Mouse (Mus musculus): ENCODE data around the gene Slc12a7.

Gene Slc12a7

GRCm38 (mm10) chr13:73757362-73757761 is 24.5 kb downstream of the Slc12a7 start:
- ATAC-seq (ENCODE audit: insufficient number of reproducible peaks, low FRiP score, low TSS enrichment) = no peak

GRCm38 (mm10) chr13:73759596-73759995 is 26.7 kb downstream of the Slc12a7 start:
- no peak for ATAC-seq (ENCODE audit: insufficient number of reproducible peaks, low FRiP score, low TSS enrichment)

DNA sequence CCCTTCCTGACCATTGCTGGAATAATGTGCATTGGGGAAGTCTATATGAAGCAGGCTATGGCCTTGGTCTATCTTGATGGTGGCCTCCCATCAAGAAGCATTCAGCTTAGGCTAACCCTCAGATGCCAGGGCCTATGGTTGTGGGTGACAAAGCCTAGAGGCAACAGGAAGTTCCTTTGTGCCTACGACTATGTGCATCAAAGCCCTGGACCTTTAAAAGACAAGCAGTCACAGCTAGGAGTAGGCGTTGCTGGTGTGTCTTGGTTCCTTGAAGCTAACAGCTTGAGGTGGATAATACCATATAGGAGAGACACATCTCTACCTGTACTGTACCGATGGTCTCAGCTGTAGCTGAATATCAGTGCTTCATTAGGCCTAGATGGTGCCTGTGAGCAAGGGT is 27.2 kb downstream of the Slc12a7 start:
- ATAC-seq (ENCODE audit: insufficient number of reproducible peaks, low FRiP score, low TSS enrichment) = no peak

DNA sequence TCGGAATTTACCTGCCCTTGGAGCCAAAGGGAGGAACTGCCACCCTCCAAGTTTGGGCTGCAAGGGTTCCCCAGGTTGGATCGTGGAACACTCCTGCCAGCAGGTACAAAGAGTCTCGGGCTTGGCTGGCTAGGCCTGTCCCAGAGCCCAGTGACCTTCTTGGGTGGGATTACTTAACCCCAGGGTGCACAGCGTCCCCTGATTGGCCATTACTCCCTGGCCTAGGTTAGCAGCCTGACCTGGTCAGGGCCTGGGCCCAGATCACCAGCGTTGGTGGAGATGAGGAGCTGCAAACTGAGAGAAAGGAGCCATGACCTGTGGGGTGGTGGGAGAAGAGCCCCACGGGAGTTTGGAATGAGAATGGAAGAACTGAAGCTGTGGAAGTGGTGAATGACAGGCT is 30.0 kb downstream of the Slc12a7 start:
- no peak for ATAC-seq (ENCODE audit: insufficient number of reproducible peaks, low FRiP score, low TSS enrichment)

GRCm38 (mm10) chr13:73763439-73764255 is 30.8 kb downstream of the Slc12a7 start:
- no peak for ATAC-seq (ENCODE audit: insufficient number of reproducible peaks, low FRiP score, low TSS enrichment)

- no peak for ATAC-seq (ENCODE audit: insufficient number of reproducible peaks, low FRiP score, low TSS enrichment)
Observed at GRCm38 (mm10) chr13:73764256-73764775, 31.4 kb downstream of the Slc12a7 start.

DNA sequence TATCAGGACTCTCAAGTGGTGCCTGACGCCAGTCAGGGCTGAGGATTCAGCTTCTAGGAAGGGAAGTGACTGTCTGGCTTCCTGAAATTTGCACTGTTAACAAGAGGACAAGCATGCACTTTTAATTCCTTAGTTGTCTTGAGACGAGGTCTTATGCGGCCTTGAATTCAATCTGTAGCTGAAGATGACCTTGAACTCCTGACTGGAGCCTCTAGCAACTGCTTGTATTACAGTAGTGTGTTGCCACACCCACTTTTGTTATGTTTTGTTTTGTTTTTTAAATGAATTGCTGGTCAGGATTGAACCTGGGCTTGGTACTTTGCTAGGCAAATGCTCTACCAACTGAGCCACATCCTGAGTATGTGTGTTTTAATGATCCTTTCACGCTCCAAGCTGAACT is 32.5 kb downstream of the Slc12a7 start:
- ATAC-seq (ENCODE audit: insufficient number of reproducible peaks, low FRiP score, low TSS enrichment) = no peak

DNA sequence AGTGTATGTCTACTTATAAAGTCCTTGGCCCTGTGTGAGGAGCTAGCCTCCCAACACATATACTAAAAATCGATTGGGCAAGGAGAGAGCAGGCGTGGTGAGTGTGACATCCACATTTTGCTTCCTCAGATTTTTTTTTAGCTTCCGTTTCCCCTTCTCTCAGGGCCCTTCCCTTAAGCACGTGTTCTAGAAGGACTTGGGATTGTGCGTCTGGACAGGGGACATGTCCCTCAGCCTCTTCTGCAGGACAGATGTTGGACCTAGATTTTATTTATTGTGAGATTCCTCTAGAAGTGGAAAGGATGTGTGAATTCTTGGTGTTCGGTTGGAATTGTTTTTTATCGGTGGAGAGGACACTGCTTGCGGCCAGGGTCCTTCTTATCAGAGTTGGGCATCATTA is 34.3 kb downstream of the Slc12a7 start:
- ATAC-seq (ENCODE audit: insufficient number of reproducible peaks, low FRiP score, low TSS enrichment) = no peak

GRCm38 (mm10) chr13:73767754-73768153 is 34.9 kb downstream of the Slc12a7 start:
- no peak for ATAC-seq (ENCODE audit: insufficient number of reproducible peaks, low FRiP score, low TSS enrichment)

- ATAC-seq (ENCODE audit: insufficient number of reproducible peaks, low FRiP score, low TSS enrichment) = no peak
Observed at GRCm38 (mm10) chr13:73768311-73768710, 35.4 kb downstream of the Slc12a7 start.

- ATAC-seq (ENCODE audit: insufficient number of reproducible peaks, low FRiP score, low TSS enrichment) = no peak
Observed at GRCm38 (mm10) chr13:73769916-73770682, 37.2 kb downstream of the Slc12a7 start.

DNA sequence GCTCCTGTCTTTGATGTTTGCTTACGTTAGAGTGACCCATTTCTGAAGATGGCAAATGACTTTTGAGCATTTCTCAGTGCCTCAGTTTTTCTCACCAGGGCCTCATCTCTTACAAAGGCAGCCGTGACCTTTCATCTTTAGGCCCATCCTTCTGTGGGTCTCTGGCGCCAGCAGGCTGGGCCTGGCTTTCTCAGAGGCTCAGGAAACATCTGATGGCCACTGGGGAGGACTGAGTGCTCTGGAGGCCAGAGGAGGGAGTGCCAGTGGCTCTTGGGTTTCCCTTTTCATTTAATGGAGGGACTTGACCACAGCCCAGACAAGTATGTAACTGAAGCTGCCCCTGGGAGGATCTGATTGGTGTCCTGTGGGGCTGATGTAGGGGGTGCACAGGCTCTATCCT is 38.2 kb downstream of the Slc12a7 start:
- no peak for ATAC-seq (ENCODE audit: insufficient number of reproducible peaks, low FRiP score, low TSS enrichment)

- no peak for ATAC-seq (ENCODE audit: insufficient number of reproducible peaks, low FRiP score, low TSS enrichment)
Observed at GRCm38 (mm10) chr13:73772655-73773054, 39.8 kb downstream of the Slc12a7 start.

DNA sequence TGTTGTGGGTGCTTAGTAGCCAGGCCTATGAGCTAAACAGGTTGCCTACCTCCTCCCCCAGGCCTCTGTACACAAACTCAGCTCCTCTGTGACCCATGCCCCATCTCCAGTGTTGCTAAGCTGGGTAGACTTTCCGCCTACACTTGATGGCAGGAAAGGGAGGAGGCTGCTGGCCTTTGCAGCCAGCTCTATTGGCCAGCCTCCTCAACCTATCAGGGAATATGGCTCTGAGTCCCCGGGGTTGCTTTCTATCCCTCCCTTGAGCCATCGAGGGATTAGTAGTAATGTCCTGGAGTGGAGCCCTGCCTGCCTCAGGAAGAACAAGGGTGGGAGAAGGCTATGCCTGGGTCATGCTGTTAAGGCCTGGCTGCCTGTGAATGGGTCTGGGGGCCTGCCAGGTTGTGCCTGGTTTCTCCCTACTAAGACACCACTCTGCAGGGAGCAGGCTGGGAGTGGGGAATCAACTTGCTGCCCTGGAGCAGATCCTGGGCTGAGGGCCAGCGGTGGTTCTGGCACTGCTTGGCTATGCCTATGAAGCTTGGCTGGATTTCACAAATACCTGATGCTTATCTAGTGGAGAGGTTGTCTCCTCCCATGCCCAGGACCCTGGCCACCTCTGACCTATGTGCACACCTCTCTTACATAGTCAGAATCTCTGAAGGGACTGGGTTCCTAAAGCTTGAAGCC is 40.8 kb downstream of the Slc12a7 start:
- ATAC-seq (ENCODE audit: insufficient number of reproducible peaks, low FRiP score, low TSS enrichment) = no peak

DNA sequence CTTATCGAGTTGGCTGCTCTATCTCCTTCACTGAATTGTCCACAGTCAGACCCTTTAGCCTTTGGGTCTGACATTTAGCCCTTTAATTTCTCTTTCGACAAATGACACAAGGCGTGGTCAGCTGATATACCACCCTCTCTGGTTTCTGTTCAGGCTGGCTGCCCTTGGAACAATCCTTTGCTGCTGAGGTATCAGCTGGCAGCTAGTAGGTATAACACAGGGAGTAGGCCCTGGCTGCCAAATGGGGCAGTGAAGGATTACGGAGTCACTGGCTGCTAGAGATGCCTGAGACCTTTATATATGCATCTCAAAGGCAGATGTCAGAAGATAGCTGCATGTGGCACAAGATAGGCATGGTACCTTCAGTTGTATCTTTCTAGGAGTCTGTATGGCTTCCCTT is 42.9 kb downstream of the Slc12a7 start:
- ATAC-seq (ENCODE audit: insufficient number of reproducible peaks, low FRiP score, low TSS enrichment) = no peak

DNA sequence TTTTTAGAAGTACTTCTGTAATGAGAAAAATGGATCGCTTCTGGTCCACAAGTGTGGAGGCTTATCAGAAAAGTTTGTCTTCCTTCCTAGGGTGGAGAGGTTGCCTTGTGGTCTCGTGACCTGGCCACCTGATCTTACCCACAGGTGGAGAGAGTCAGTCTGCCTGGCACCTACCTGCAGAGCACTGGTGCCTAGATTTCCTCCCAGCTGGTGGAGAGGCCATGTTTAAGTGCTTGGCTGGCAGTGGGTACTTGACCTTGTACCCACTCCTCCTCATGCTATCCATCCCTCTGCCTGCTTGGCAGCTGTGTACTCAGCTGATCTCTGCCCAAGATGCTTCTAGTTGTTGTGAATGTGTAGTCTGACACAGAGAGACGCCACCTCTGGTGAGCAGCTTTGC is 44.7 kb downstream of the Slc12a7 start:
- ATAC-seq (ENCODE audit: insufficient number of reproducible peaks, low FRiP score, low TSS enrichment) = no peak

GRCm38 (mm10) chr13:73782486-73782885 is 49.6 kb downstream of the Slc12a7 start:
- ATAC-seq (ENCODE audit: insufficient number of reproducible peaks, low FRiP score, low TSS enrichment) = no peak

DNA sequence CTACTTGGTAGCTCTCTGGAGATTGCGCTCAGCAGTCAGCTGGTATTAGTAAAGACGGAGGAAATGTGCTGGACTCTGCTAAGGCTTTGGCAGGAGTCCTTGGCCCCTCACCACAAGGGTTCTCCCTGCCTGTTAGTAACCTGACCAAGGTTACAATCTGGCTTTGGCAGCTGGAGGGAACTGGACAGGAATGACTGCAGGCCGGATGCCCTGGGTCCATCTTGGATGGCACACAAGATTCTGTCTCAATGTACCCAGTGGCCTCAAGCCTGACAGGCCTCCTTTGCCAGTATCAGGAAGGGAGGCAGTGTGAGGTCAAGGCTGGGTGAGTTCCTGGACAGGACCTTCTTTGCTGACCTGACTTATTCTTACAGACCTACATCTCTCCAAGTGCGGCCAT is 59.3 kb downstream of the Slc12a7 start:
- no peak for ATAC-seq (ENCODE audit: insufficient number of reproducible peaks, low FRiP score, low TSS enrichment)

DNA sequence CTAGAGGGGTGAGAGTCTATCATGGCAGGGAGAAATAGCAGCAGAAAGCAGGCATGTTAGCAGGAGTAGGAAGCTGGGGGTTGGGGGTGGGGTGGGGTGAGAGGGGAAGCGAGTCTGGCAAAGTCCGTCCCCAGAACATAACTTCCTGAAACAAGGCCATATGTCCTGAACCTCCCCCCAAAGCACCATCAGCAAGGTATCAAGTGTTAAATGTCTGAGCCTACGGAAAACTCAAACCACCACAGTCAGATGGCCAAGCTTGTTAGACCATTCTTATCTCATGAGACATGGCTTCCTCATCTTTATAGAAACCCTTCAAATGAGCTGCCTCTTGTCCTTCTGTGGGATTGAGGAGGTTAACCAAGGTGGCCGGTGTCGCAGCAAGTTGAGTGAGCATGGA is 60.3 kb downstream of the Slc12a7 start:
- no peak for ATAC-seq (ENCODE audit: insufficient number of reproducible peaks, low FRiP score, low TSS enrichment)

DNA sequence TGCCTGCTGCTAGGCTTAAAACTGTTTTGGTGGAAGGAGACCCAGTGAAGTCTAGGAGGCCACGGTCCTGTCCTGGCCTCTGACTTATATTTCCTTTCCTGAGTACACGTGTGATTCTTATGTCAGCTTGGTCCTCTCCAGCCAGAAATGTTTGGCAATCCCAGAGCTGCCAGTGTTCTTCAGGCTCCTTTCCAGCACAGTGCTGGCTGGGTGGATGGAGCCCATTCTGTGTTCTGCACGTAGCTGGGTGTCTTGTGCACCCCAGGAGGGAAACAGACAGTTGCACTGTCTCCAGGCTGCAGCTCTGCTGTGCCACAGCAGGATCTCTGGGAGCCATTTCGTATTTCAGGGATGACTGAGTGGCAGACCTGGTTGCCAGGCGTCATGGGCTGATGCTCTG is 66.2 kb downstream of the Slc12a7 start:
- no peak for ATAC-seq (ENCODE audit: insufficient number of reproducible peaks, low FRiP score, low TSS enrichment)
